Mouse (Mus musculus) midbrain, postnatal 0 days (tissue): ENCODE data around the gene Vmac. TPM values are rescaled to one million over a fixed set of nuclear protein-coding genes. Genes with fewer than 3 reads are reported as not detected.
A peak's percentile ranks its signal among the peaks of the same experiment; 100 is the strongest.

ENCODE experiments used
- ATAC-seq: fragments of 200-750 bp; cut with Nextera tagmentation; 2 replicates; pipeline ENCODE4 v1.8.0; 2017; ENCODE audit warnings: moderate number of reproducible peaks, mild to moderate bottlenecking, moderate TSS enrichment, moderate library complexity; ENCODE audit not compliant: low FRiP score
- DNase-seq: peaks from one replicate; pipeline ENCODE4 v3.0.0-alpha.2; 2015; ENCODE audit warnings: low spot score
- H3K27ac ChIP-seq: fragments of 300-500 bp; sonication (generic); 2 replicates; pipeline ENCODE4 v1.5.1; 2014; ENCODE audit warnings: low read depth, mild to moderate bottlenecking, low read length, mixed read lengths
- H3K27me3 ChIP-seq: fragments of 300-500 bp; sonication (generic); 2 replicates; pipeline ENCODE4 v1.6.1; 2014; ENCODE audit warnings: low read length, control low read depth, mixed read lengths; ENCODE audit not compliant: insufficient read depth
- H3K36me3 ChIP-seq: fragments of 300-500 bp; sonication (generic); 2 replicates; pipeline ENCODE4 v1.6.1; 2014; ENCODE audit warnings: low read length, control low read depth, mixed read lengths; ENCODE audit not compliant: insufficient read depth
- H3K4me1 ChIP-seq: fragments of 300-500 bp; sonication (generic); 2 replicates; pipeline ENCODE4 v1.6.1; 2014; ENCODE audit warnings: mild to moderate bottlenecking, control low read depth, antibody characterized with exemption, low read length, mixed read lengths; ENCODE audit not compliant: insufficient read depth
- H3K4me2 ChIP-seq: fragments of 300-500 bp; sonication (generic); 2 replicates; pipeline ENCODE4 v1.6.1; 2014; ENCODE audit warnings: low read depth, mild to moderate bottlenecking, low read length, mixed read lengths; ENCODE audit not compliant: poor library complexity, severe bottlenecking
- H3K4me3 ChIP-seq: fragments of 300-500 bp; sonication (generic); 2 replicates; pipeline ENCODE4 v1.5.1; 2014; ENCODE audit warnings: low read depth, mild to moderate bottlenecking, low read length, moderate library complexity
- H3K9ac ChIP-seq: fragments of 300-500 bp; sonication (generic); replicated peaks from 2 replicates; pipeline ENCODE4 v1.6.1; 2014; ENCODE audit warnings: mild to moderate bottlenecking, low read length, moderate library complexity, mixed read lengths; ENCODE audit not compliant: poor library complexity, severe bottlenecking
- H3K9me3 ChIP-seq: fragments of 300-500 bp; sonication (generic); 2 replicates; pipeline ENCODE4 v1.6.1; 2016; ENCODE audit warnings: low read length, control low read depth
- CTCF ChIP-seq: IDR thresholded peaks from 2 replicates; pipeline ENCODE4 v1.5.1; 2016; ENCODE audit warnings: antibody characterized with exemption, mild to moderate bottlenecking
- WGBS: fragments of 180-500 bp; shearing (Covaris S2); extraction: QIAGEN DNeasy Blood & Tissue Kit; methylation state at CpG from one replicate; pipeline ENCODE4 v1.1.7; 2014; 5-methylcytosine and 5-hydroxymethylcytosine counted together
- polyA plus RNA-seq: library from polyadenylated mRNA; unstranded; fragments of >200 nt; fragmentation: Nextera tagmentation; extraction: Ambion mirVana; gene quantifications from 2 replicates; pipeline ENCODE4 v1.2.1, GENCODE M21; 2015
- total RNA-seq: library from RNA; depleted of rRNA; stranded (reverse); fragments of >200 nt; gene quantifications from 2 replicates; pipeline ENCODE4 v1.2.3, GENCODE M21; 2014

Gene Vmac
- total and polyA plus RNA-seq, 2 experiments from 2014 or later: 19.8 to 36.9 TPM

GRCm38 (mm10) chr17:56703038-56703437 is 14.8 kb downstream of the Vmac start:
- H3K4me2 ChIP-seq: no peak overlapping the region
- peaks cover 90% of the 10 kb centered on the region for H3K36me3 ChIP-seq
- H3K9me3 ChIP-seq: no peaks in the 10 kb centered on the region
- no peak for TF ChIP-seq CTCF
- no peaks in the 10 kb centered on the region for H3K4me1 ChIP-seq
- no peak overlapping the region for H3K27ac ChIP-seq
- H3K4me3 ChIP-seq: no peak overlapping the region
- no peaks in the 10 kb centered on the region for H3K27me3 ChIP-seq
- DNase-seq: no peak
- 96% methylated on average over 4 of the region's 4 CpGs for WGBS
- H3K9ac ChIP-seq: no peak overlapping the region
- ATAC-seq: no peak

- H3K4me3 ChIP-seq: no peak overlapping the region
- 91% methylated on average over 2 of the region's 2 CpGs for WGBS
- H3K4me1 ChIP-seq: no peaks in the 10 kb centered on the region
- no peaks in the 10 kb centered on the region for H3K9me3 ChIP-seq
- H3K9ac ChIP-seq: no peak overlapping the region
- no peak for TF ChIP-seq CTCF
- no peak overlapping the region for H3K27ac ChIP-seq
- peaks cover 84% of the 10 kb centered on the region for H3K36me3 ChIP-seq
- no peak overlapping the region for H3K4me2 ChIP-seq
- ATAC-seq: no peak
- no peak for DNase-seq
- H3K27me3 ChIP-seq: no peaks in the 10 kb centered on the region
Observed at GRCm38 (mm10) chr17:56700451-56700850, 17.4 kb downstream of the Vmac start.

GRCm38 (mm10) chr17:56693851-56694310 is 23.9 kb downstream of the Vmac start:
- H3K27me3 ChIP-seq: no peaks in the 10 kb centered on the region
- 33% methylated on average over 6 of the region's 6 CpGs for WGBS
- ATAC-seq (no peak), DNase-seq (peak; percentile 82)
- no peak overlapping the region for H3K4me3 ChIP-seq
- H3K9me3 ChIP-seq: no peaks in the 10 kb centered on the region
- no peak overlapping the region for H3K27ac ChIP-seq
- peaks cover 44% of the 10 kb centered on the region for H3K36me3 ChIP-seq
- no peak; the same call in 1 of the 2 replicates for TF ChIP-seq CTCF
- H3K9ac ChIP-seq: no peak overlapping the region
- H3K4me2 ChIP-seq: no peak overlapping the region
- no peaks in the 10 kb centered on the region for H3K4me1 ChIP-seq

- Histone ChIP-seq H3K36me3 (peaks cover 40% of the 10 kb centered on the region), H3K9ac (no peak overlapping the region), H3K27me3 (no peaks in the 10 kb centered on the region), H3K4me2 (no peak overlapping the region), H3K9me3 (no peaks in the 10 kb centered on the region), H3K27ac (no peak overlapping the region), H3K4me1 (no peaks in the 10 kb centered on the region), H3K4me3 (no peak overlapping the region)
- 69% methylated on average over 1 of the region's 1 CpGs for WGBS
- DNase-seq (no peak), ATAC-seq (no peak)
- TF ChIP-seq CTCF: no peak
Observed at GRCm38 (mm10) chr17:56693395-56693794, 24.4 kb downstream of the Vmac start.

- H3K36me3 ChIP-seq: peaks cover 42% of the 10 kb centered on the region
- WGBS: 96% methylated on average over 2 of the region's 2 CpGs
- H3K27me3 ChIP-seq: no peaks in the 10 kb centered on the region
- no peak overlapping the region for H3K4me3 ChIP-seq
- DNase-seq: no peak
- H3K27ac ChIP-seq: no peak overlapping the region
- no peaks in the 10 kb centered on the region for H3K9me3 ChIP-seq
- no peak for ATAC-seq
- no peaks in the 10 kb centered on the region for H3K4me1 ChIP-seq
- no peak for TF ChIP-seq CTCF
- no peak overlapping the region for H3K9ac ChIP-seq
- H3K4me2 ChIP-seq: no peak overlapping the region
Observed at GRCm38 (mm10) chr17:56688689-56689088, 29.1 kb downstream of the Vmac start.

GRCm38 (mm10) chr17:56688045-56688444 is 29.8 kb downstream of the Vmac start:
- no peak for ATAC-seq
- no peaks in the 10 kb centered on the region for H3K27me3 ChIP-seq
- no peak overlapping the region for H3K4me3 ChIP-seq
- DNase-seq: no peak
- H3K4me2 ChIP-seq: no peak overlapping the region
- peaks cover 42% of the 10 kb centered on the region for H3K36me3 ChIP-seq
- TF ChIP-seq CTCF: no peak
- H3K27ac ChIP-seq: no peak overlapping the region
- H3K9me3 ChIP-seq: no peaks in the 10 kb centered on the region
- H3K9ac ChIP-seq: no peak overlapping the region
- no peaks in the 10 kb centered on the region for H3K4me1 ChIP-seq
